Mouse (Mus musculus) T-cell, adult 66 days (primary cell): ENCODE results near the gene Capn2. TPM values are rescaled to one million over a fixed set of nuclear protein-coding genes. Genes with fewer than 3 reads are reported as not detected.

Source experiments
- total RNA-seq, 2 experiments: library from RNA; stranded (reverse); gene quantifications; 3 replicates in 1 of 2; 4 replicates in 1 of 2; pipeline ENCODE4 v1.2.4; 2023

Gene Capn2
- total RNA-seq, result 10 to 100 TPM; 76.9 to 80.7 TPM

DNA sequence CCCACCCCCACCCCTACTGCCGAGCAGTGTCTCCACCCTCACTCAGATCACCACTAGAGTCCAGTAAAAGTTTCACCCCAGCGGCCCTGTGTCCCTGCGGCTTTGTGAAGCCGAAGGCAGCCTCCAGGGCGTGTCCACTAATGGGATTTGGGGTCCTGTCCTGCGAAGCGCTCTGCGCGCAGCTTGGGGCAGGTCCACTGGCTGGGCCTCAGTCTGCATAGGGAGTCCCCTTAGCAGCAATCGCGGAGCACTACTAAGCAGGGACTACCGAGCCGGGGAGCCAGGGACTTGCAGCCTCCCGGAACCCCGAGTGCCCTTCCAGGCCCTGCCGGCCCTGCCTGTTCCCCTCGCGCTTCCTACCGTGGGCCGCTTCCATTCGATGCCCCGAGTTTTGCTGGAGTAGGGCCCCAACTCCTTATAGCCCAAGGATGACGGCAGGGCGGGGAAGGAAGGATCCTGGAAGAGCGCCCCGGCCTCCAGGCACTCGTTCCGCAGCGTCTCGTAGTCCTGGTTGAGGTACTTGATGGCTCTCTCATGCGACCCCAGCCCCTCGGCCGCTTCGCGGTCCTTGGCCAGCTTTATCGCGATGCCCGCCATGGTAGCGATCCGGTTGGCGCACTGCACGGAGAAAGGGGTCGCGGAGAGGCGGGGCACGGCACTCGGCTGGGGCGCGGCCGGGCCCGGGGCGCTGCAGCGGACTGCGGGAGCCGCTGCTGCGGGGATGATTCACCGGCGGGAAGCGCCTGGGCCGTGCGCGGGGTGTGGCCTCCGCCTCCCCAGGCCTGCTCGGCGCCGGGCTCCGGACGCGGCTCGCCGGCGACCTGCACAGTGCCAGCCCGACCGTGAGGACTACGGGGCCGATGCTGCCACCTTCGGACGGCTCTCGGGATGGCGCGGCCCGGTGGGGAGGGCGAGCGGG lies at the start of gene Capn2:
TSS of gene Capn2 (minus strand) at position 851 of the 919 bp plus-strand sequence.

DNA sequence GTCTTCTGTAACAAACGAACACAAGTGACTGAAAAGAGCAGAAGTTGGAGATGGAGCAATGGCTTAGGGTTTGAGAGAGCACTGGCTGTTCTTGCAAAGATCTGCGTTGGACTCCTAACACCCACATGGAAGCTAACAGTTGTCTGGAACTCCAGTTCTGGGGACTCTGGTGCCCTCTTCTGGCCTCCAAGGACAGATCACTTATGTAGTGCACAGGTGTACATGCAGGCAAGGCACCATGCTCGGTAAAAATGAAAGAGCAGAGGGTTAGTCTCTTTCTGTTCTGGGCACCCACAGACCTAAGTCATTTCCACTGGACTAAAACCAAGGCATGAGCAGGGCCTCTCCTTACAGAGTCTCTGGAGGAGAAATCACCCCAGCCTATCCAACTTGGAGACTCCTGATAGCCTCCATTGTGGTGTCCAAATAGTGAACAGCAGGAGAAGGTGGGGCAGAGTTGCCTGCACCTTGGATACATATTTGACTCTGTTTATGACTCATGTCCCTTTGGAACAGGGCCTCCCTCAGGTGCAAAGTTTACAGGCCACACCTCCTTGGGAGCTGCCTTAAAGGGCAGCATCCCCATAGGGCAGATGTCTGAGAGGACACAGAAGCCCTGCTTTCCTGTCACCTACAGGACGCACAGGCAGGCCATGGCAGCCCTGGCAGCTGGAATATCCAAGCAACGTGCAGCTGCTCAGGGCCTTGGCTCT lies 47.2 kb upstream of the Capn2 start, which contains the start of gene Capn8:
TSS of gene Capn8 (plus strand) at position 600 of the 713 bp plus-strand sequence.

Other genes with a start within 250 kb of the Capn2 start
- gene Degs1, start 234.8 kb downstream of the Capn2 start, total RNA-seq, result 10 to 100 TPM; 41.9 to 45.3 TPM
- 10 to 100 TPM; 51.8 to 55.3 TPM for gene Fbxo28, start 176.0 kb downstream of the Capn2 start, total RNA-seq
- 10 to 100 TPM; 28.5 to 31.8 TPM for gene Trp53bp2, start 108.4 kb downstream of the Capn2 start, total RNA-seq
- gene Capn8, start 47.4 kb upstream of the Capn2 start, total RNA-seq, result not detected
- not detected for gene Ccdc185, start 231.6 kb upstream of the Capn2 start, total RNA-seq
- 1 to 10 TPM; 7.2 to 7.4 TPM for gene Susd4, start 246.3 kb upstream of the Capn2 start, total RNA-seq